Mouse (Mus musculus) stomach, postnatal 0 days (tissue): Measurements from ENCODE around the gene Reln.

Source experiments
- CTCF ChIP-seq: IDR thresholded peaks from 2 replicates; pipeline ENCODE4 v1.5.1; 2016; ENCODE audit warnings: antibody characterized with exemption, low read depth, mild to moderate bottlenecking, moderate library complexity
- EP300 ChIP-seq: optimal IDR thresholded peaks from 2 replicates; pipeline ENCODE3; 2016; ENCODE audit warnings: antibody characterized with exemption

- no peak for TF ChIP-seq EP300
- no peak for TF ChIP-seq CTCF
These were observed 1.6 kb upstream of the Reln start for GRCm38 (mm10) chr5:22345894-22346635.
